Mouse (Mus musculus): ENCODE measurements around the gene Prkaca.

- no peak for TF ChIP-seq POLR2A (IDR thresholded peaks at IDR 0.05; ENCODE audit: control insufficient read depth, low read depth, low read length)
- TF ChIP-seq CTCF (IDR thresholded peaks at IDR 0.05; ENCODE audit: control insufficient read depth, insufficient read depth, insufficient replicate concordance, low read depth, low read length), result no peak
Observed at GRCm38 (mm10) chr8:83994030-83994429, 21.2 kb downstream of the Prkaca start.

Data from testis, adult 2 months (tissue).